Mouse (Mus musculus) lung, embryonic 14.5 days (tissue): ENCODE results near the gene Lsm14a. TPM values are rescaled to one million over a fixed set of nuclear protein-coding genes. Genes with fewer than 3 reads are reported as not detected.

Source experiments
- ATAC-seq: fragments of 200-750 bp; cut with Nextera tagmentation; 2 replicates; pipeline ENCODE4 v1.8.0; 2017; ENCODE audit warnings: mild to moderate bottlenecking, moderate TSS enrichment, moderate library complexity; ENCODE audit not compliant: insufficient read depth
- DNase-seq: peaks from one replicate; pipeline ENCODE4 v3.0.0-alpha.2; 2015
- H3K27ac ChIP-seq: fragments of 300-500 bp; sonication (generic); 2 replicates; pipeline ENCODE4 v1.5.1; 2014; ENCODE audit warnings: low read depth, mild to moderate bottlenecking, moderate library complexity
- H3K27me3 ChIP-seq: fragments of 300-500 bp; sonication (generic); 2 replicates; pipeline ENCODE4 v1.6.1; 2014; ENCODE audit warnings: low read length, control low read depth; ENCODE audit not compliant: insufficient read depth
- H3K36me3 ChIP-seq: fragments of 300-500 bp; sonication (generic); 2 replicates; pipeline ENCODE4 v1.6.1; 2014; ENCODE audit warnings: control low read depth; ENCODE audit not compliant: insufficient read depth
- H3K4me1 ChIP-seq: fragments of 300-500 bp; sonication (generic); 2 replicates; pipeline ENCODE4 v1.6.1; 2014; ENCODE audit warnings: antibody characterized with exemption, control low read depth; ENCODE audit not compliant: insufficient read depth
- H3K4me2 ChIP-seq: fragments of 300-500 bp; sonication (generic); 2 replicates; pipeline ENCODE4 v1.6.1; 2014; ENCODE audit warnings: mild to moderate bottlenecking
- H3K4me3 ChIP-seq: fragments of 300-500 bp; sonication (generic); 2 replicates; pipeline ENCODE4 v1.5.1; 2014; ENCODE audit warnings: low read depth, low read length
- H3K9ac ChIP-seq: fragments of 300-500 bp; sonication (generic); 2 replicates; pipeline ENCODE4 v1.6.1; 2014
- H3K9me3 ChIP-seq: fragments of 300-500 bp; sonication (generic); 2 replicates; pipeline ENCODE4 v1.6.1; 2016; ENCODE audit warnings: low read depth, low read length, control low read depth
- CTCF ChIP-seq: IDR thresholded peaks from 2 replicates; pipeline ENCODE4 v1.5.1; 2016; ENCODE audit warnings: antibody characterized with exemption, low read depth
- WGBS: fragments of 180-500 bp; shearing (Covaris S2); extraction: QIAGEN DNeasy Blood & Tissue Kit; methylation state at CpG from one replicate; pipeline ENCODE4 v1.1.7; 2014; 5-methylcytosine and 5-hydroxymethylcytosine counted together
- polyA plus RNA-seq: library from polyadenylated mRNA; unstranded; fragments of >200 nt; fragmentation: Nextera tagmentation; extraction: Ambion mirVana; gene quantifications from 2 replicates; pipeline ENCODE4 v1.2.1, GENCODE M21; 2014

Lsm14a gene
- polyA plus RNA-seq, 1 experiment from 2014 or later: 58.7 TPM

DNA sequence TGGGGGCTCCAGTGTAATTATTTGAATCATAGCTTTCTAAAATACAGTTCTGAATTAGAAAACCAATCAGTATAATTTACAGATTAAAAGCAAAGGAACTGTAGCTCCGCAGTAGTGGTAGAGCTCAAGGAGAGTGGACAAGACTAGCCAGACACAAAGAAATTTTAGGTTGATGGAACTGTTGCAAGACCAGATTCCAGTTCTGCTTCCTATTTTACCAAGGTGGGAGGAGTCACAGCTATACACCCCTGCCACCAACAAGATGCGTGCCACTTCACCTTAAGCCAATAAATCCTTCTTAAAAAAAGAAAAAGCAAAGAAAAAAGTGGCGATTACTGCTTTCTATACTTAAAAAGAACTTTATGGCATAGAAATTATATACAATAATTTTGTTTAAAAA, 12.8 kb downstream of the Lsm14a start:
- 88% methylated on average over 3 of the region's 3 CpGs for WGBS

DNA sequence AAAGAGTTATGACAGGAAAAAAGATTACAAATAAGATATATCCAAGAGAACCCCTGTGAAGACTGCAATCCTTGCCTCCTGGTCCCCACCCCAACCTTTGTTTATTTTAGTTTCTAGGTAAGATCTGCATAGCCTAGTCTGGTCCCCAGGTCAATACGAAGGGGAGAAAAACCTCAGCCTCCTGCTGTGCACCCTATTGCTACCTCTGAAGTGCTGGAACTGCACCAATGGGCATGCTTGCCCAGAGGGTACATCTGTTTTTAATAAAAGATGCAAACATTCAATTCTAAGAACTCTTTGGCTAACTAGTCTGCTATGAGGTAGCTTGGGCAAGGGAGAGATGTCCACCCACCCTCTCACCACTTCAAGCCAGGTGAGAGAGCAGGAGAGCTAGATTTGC, 19.2 kb downstream of the Lsm14a start:
- no peak overlapping the region for H3K4me2 ChIP-seq
- no peak overlapping the region for H3K27ac ChIP-seq
- WGBS: 56% methylated on average over 1 of the region's 1 CpGs
- no peaks in the 10 kb centered on the region for H3K27me3 ChIP-seq
- H3K9ac ChIP-seq: no peak overlapping the region
- H3K4me1 ChIP-seq: no peaks in the 10 kb centered on the region
- H3K9me3 ChIP-seq: no peaks in the 10 kb centered on the region
- no peak overlapping the region for H3K4me3 ChIP-seq
- peaks cover 54% of the 10 kb centered on the region for H3K36me3 ChIP-seq
- TF ChIP-seq CTCF: no peak
- DNase-seq (no peak), ATAC-seq (no peak)

More for the DNA sequence above, 12.8 kb downstream of the Lsm14a start:
- Histone ChIP-seq H3K4me2 (no peak overlapping the region), H3K27me3 (no peaks in the 10 kb centered on the region), H3K9me3 (no peaks in the 10 kb centered on the region), H3K4me3 (no peak overlapping the region), H3K9ac (no peak overlapping the region), H3K27ac (no peak overlapping the region), H3K36me3 (no peaks in the 10 kb centered on the region), H3K4me1 (no peaks in the 10 kb centered on the region)
- ATAC-seq (no peak), DNase-seq (no peak)
- TF ChIP-seq CTCF: no peak

DNA sequence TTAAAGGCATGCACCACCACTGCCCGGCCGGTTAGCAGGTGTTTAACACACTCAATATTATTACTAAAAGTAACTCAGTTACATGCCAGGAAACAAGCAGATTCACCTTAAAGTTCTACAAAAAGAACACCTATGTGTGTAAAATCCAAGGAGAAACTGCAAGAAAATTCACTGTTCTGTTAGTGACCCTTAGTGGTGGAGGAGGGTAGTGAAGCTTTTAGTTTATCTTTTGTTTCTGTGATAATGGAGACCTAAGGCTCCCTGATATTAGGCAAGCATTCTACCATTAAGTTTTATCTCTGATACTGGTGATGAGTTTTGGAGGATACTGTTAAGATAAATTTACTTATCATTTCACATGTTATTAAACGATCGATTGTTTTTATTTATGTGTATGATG, 37.5 kb downstream of the Lsm14a start:
- peak; percentile 57 for TF ChIP-seq CTCF
- 91% methylated on average over 4 of the region's 4 CpGs for WGBS
- H3K4me1 ChIP-seq: no peaks in the 10 kb centered on the region
- no peak overlapping the region for H3K4me2 ChIP-seq
- peaks cover 75% of the 10 kb centered on the region for H3K36me3 ChIP-seq
- no peak overlapping the region for H3K4me3 ChIP-seq
- ATAC-seq: no peak
- H3K27ac ChIP-seq: no peak overlapping the region
- no peaks in the 10 kb centered on the region for H3K27me3 ChIP-seq
- peak; percentile 55 for DNase-seq
- H3K9me3 ChIP-seq: no peaks in the 10 kb centered on the region
- no peak overlapping the region for H3K9ac ChIP-seq

DNA sequence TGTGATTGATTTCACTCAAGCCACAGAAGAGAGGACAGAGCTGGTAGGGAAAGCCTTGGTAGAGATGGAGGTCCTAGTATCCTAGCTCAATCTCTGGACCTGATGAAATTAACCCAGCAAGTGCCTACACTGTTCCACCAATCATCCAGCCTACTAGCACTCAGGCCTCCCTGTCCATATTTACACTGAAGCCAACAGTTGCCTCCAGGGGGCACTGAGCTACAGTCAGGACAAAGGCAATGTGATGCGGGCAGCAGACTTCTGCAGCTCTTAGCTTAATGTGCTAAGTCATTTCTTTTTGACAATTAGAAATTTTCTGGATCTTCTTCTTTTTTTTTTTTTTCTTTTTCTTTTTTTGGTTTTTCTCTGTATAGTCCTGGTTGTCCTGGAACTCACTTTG, 41.1 kb downstream of the Lsm14a start:
- Histone ChIP-seq H3K27ac (no peak overlapping the region), H3K4me3 (no peak overlapping the region), H3K36me3 (peaks cover 98% of the 10 kb centered on the region), H3K9me3 (no peaks in the 10 kb centered on the region), H3K27me3 (no peaks in the 10 kb centered on the region), H3K9ac (no peak overlapping the region), H3K4me2 (no peak overlapping the region), H3K4me1 (no peaks in the 10 kb centered on the region)
- peak; percentile 44 for TF ChIP-seq CTCF
- ATAC-seq (no peak), DNase-seq (peak; percentile 55)
- WGBS: 92% methylated on average over 1 of the region's 1 CpGs

DNA sequence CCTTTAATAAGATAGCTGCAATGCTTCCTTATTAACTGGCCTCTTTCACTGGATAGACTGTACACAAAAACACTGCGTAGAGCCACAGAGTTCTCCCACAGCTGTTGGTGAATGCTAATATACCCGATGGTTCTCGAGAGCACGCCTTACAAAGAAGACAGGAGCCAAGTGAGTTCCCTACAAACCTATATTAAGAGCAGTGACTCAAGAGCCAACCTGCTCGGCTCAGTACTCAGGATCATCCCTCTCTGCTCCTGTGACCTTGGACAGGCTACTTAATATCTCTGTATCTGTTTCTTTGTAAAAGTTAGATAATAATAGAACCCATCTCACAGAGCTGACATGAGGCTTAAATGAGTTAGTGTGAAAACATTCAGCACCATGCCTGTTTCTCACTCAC, 42.9 kb downstream of the Lsm14a start:
- ATAC-seq: no peak
- no peaks in the 10 kb centered on the region for H3K4me1 ChIP-seq
- no peak for TF ChIP-seq CTCF
- H3K9ac ChIP-seq: no peak overlapping the region
- 91% methylated on average over 5 of the region's 5 CpGs for WGBS
- H3K9me3 ChIP-seq: no peaks in the 10 kb centered on the region
- no peak overlapping the region for H3K4me2 ChIP-seq
- H3K27me3 ChIP-seq: no peaks in the 10 kb centered on the region
- no peak overlapping the region for H3K4me3 ChIP-seq
- DNase-seq: no peak
- no peak overlapping the region for H3K27ac ChIP-seq
- H3K36me3 ChIP-seq: peaks cover 99% of the 10 kb centered on the region

DNA sequence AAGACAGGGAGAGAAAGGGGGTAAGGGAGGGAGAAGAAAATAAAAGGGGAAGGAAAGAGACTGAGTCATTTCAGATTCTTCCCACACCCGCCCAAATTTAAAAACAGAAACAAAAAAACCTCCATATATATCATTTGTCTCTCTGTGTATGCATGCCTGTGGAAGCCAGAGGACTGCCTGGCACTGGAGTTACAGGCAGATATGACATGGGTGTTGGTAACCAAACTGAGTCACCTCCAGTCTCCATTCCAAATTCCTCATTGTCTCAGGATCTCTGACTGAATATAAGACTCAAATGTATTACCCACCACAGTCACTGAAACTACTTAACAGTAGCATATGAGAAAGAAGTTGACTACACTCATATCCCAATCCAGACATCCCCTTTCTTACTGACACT, 45.1 kb downstream of the Lsm14a start:
- Histone ChIP-seq H3K4me3 (no peak overlapping the region), H3K4me1 (no peaks in the 10 kb centered on the region), H3K9me3 (no peaks in the 10 kb centered on the region), H3K27me3 (no peaks in the 10 kb centered on the region), H3K9ac (no peak overlapping the region), H3K27ac (no peak overlapping the region), H3K4me2 (no peak overlapping the region), H3K36me3 (peaks cover 98% of the 10 kb centered on the region)
- WGBS: 82% methylated on average over 1 of the region's 1 CpGs
- DNase-seq: no peak
- no peak for TF ChIP-seq CTCF
- ATAC-seq: no peak

DNA sequence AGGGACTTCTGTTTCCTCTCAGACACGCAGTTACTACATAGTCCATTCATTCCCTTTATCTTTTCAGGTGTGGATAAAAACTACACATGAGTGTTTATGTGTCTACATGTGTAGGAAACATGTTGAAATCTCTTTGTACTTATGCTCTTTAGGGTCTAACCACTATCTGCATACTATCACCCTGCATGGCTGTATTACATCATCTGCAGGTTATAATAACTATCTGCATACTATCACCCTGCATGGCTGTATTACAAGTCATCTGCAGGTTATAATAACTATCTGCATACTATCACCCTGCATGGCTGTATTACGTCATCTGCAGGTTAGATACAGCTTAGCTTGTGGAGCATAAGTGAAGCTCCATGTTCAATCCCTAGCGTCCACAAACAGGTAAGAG, 46.1 kb downstream of the Lsm14a start:
- no peak overlapping the region for H3K27ac ChIP-seq
- H3K4me2 ChIP-seq: no peak overlapping the region
- DNase-seq (no peak), ATAC-seq (no peak)
- H3K9ac ChIP-seq: no peak overlapping the region
- no peaks in the 10 kb centered on the region for H3K27me3 ChIP-seq
- no peaks in the 10 kb centered on the region for H3K4me1 ChIP-seq
- H3K4me3 ChIP-seq: no peak overlapping the region
- H3K9me3 ChIP-seq: no peaks in the 10 kb centered on the region
- WGBS: 90% methylated on average over 3 of the region's 3 CpGs
- peaks cover 98% of the 10 kb centered on the region for H3K36me3 ChIP-seq
- TF ChIP-seq CTCF: no peak

DNA sequence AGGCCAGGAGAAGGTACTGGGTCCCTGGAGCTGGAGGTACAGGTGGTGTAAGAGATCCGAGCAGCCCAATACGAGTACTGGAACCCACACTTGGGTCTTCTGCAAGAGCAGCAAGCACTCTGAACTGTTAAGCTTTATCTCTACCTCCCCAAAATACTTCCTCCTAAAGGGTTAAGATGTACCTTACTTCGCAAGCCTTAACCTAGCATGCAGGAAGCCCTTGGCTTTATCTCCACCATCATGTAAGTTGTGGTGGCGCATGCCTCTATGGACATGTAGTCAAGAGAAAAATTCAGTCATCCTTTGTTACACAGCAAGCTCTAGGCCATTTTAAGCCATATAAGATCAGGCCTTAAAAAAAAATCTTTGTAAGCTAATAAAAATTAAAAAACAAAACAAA, 46.6 kb downstream of the Lsm14a start:
- H3K27ac ChIP-seq: no peak overlapping the region
- H3K36me3 ChIP-seq: peaks cover 97% of the 10 kb centered on the region
- H3K9ac ChIP-seq: no peak overlapping the region
- no peak overlapping the region for H3K4me3 ChIP-seq
- H3K9me3 ChIP-seq: no peaks in the 10 kb centered on the region
- no peaks in the 10 kb centered on the region for H3K27me3 ChIP-seq
- DNase-seq (no peak), ATAC-seq (no peak)
- WGBS: 90% methylated on average over 4 of the region's 4 CpGs
- TF ChIP-seq CTCF: no peak
- H3K4me2 ChIP-seq: no peak overlapping the region
- H3K4me1 ChIP-seq: no peaks in the 10 kb centered on the region
